Mouse (Mus musculus): ENCODE results near the gene 4930512M02Rik.

- TF ChIP-seq CTCF (IDR thresholded peaks at IDR 0.05; ENCODE audit: extremely low read depth, insufficient read depth, insufficient read length, insufficient replicate concordance) (no peak), POLR2A (IDR thresholded peaks at IDR 0.05; ENCODE audit: low read depth, low read length) (no peak)
Measured at GRCm38 (mm10) chr11:11547597-11548240, 79.9 kb downstream of the 4930512M02Rik start.
